Mouse (Mus musculus) CH12.LX (cell line): Measurements from ENCODE around the gene 2610301B20Rik. TPM values are rescaled to one million over a fixed set of nuclear protein-coding genes. Genes with fewer than 3 reads are reported as not detected.

Experiments
- DNase-seq: peaks from one replicate; pipeline ENCODE4 v3.0.0-alpha.2; 2013; ENCODE audit errors: extremely low read depth
- H3K27ac ChIP-seq: 2 replicates; pipeline ENCODE4 v1.5.1; 2012; ENCODE audit warnings: low read depth, mild to moderate bottlenecking, control low read depth, moderate library complexity; ENCODE audit not compliant: insufficient read depth
- H3K27me3 ChIP-seq: replicated peaks from 2 replicates; pipeline ENCODE3; 2012; ENCODE audit warnings: inconsistent platforms
- H3K36me3 ChIP-seq, 2 experiments: replicated peaks in 1 of 2; 2 replicates each; pipeline versions ENCODE3 to v1.6.1; 2012; ENCODE audit warnings: inconsistent platforms in 1 of 2, low read length in 1 of 2, mild to moderate bottlenecking in 1 of 2, mixed read lengths in 1 of 2, moderate library complexity in 1 of 2; ENCODE audit not compliant: control insufficient read depth in 1 of 2, insufficient read depth in 1 of 2
- H3K4me1 ChIP-seq, 2 experiments: 2 replicates each; pipeline ENCODE4 v1.6.1; 2012; ENCODE audit warnings: inconsistent platforms in 1 of 2, moderate library complexity in 1 of 2; ENCODE audit not compliant: insufficient read depth in 2 of 2, control insufficient read depth in 1 of 2
- H3K4me2 ChIP-seq: 2 replicates; pipeline ENCODE4 v1.6.1; 2012; ENCODE audit warnings: low read depth, mild to moderate bottlenecking, control low read depth; ENCODE audit not compliant: poor library complexity, insufficient read depth, severe bottlenecking
- H3K4me3 ChIP-seq, 3 experiments: fragments of 150-350 bp in 1 of 3; sonication (generic) in 1 of 3; replicated peaks in 1 of 3; 2 replicates each; pipeline versions ENCODE3 to v1.5.1; 2011 to 2012; ENCODE audit warnings: low read depth in 2 of 3, low read length in 2 of 3, mild to moderate bottlenecking in 2 of 3, moderate library complexity in 2 of 3, control low read depth in 1 of 3, improper control_type of control experiment in 1 of 3, inconsistent platforms in 1 of 3, mixed read lengths in 1 of 3; ENCODE audit not compliant: poor library complexity in 1 of 3
- H3K79me2 ChIP-seq: replicated peaks from 2 replicates; pipeline ENCODE4 v1.6.1; 2012; ENCODE audit warnings: mild to moderate bottlenecking, moderate library complexity; ENCODE audit not compliant: control insufficient read depth, poor library complexity, insufficient read depth, severe bottlenecking; ENCODE audit errors: extremely low read depth
- H3K9ac ChIP-seq: 2 replicates; pipeline ENCODE4 v1.6.1; 2012; ENCODE audit warnings: low read depth, mild to moderate bottlenecking, control low read depth, moderate library complexity; ENCODE audit not compliant: insufficient read depth
- H3K9me3 ChIP-seq: replicated peaks from 2 replicates; pipeline ENCODE3; 2012; ENCODE audit warnings: low read length, inconsistent platforms, mixed read lengths
- ELF1 ChIP-seq: IDR thresholded peaks from 2 replicates; pipeline ENCODE4 v1.6.1; 2014; ENCODE audit warnings: low read depth, mild to moderate bottlenecking, inconsistent platforms, low read length, improper control_type of control experiment
- GABPA ChIP-seq: IDR thresholded peaks from 2 replicates; pipeline ENCODE4 v1.6.1; 2012; ENCODE audit warnings: low read depth, low read length, improper control_type of control experiment, inconsistent platforms; ENCODE audit not compliant: insufficient replicate concordance
- JUND ChIP-seq: conservative IDR thresholded peaks from 2 replicates; pipeline ENCODE4 v1.6.1; 2011; ENCODE audit warnings: low read depth, low read length, improper control_type of control experiment
- MAFK ChIP-seq: IDR thresholded peaks from 2 replicates; pipeline ENCODE4 v1.6.1; 2011; ENCODE audit warnings: low read length, improper control_type of control experiment; ENCODE audit not compliant: insufficient replicate concordance
- MAZ ChIP-seq: IDR thresholded peaks from 2 replicates; pipeline ENCODE4 v1.6.1; 2012; ENCODE audit warnings: low read depth, mild to moderate bottlenecking, inconsistent platforms, low read length, improper control_type of control experiment, moderate library complexity
- MXI1 ChIP-seq: IDR thresholded peaks from 2 replicates; pipeline ENCODE4 v1.6.1; 2011; ENCODE audit warnings: mild to moderate bottlenecking, low read depth, low read length, improper control_type of control experiment
- NRF1 ChIP-seq: IDR thresholded peaks from 2 replicates; pipeline ENCODE4 v1.6.1; 2014; ENCODE audit warnings: low read depth, mild to moderate bottlenecking, inconsistent platforms, low read length, improper control_type of control experiment, moderate library complexity
- RAD21 ChIP-seq: IDR thresholded peaks from 2 replicates; pipeline ENCODE4 v1.6.1; 2011; ENCODE audit warnings: low read depth, mild to moderate bottlenecking, low read length, improper control_type of control experiment, moderate library complexity
- SIN3A ChIP-seq: IDR thresholded peaks from 2 replicates; pipeline ENCODE4 v1.6.1; 2012; ENCODE audit warnings: low read length, improper control_type of control experiment, inconsistent platforms
- SMC3 ChIP-seq: IDR thresholded peaks from 2 replicates; pipeline ENCODE4 v1.6.1; 2011; ENCODE audit warnings: low read depth, low read length, improper control_type of control experiment
- ZKSCAN1 ChIP-seq: IDR thresholded peaks from 2 replicates; pipeline ENCODE4 v1.6.1; 2012; ENCODE audit warnings: low read depth, inconsistent platforms, low read length, improper control_type of control experiment, borderline replicate concordance
- ZNF384 ChIP-seq: IDR thresholded peaks from 2 replicates; pipeline ENCODE4 v1.6.1; 2012; ENCODE audit warnings: low read depth, low read length, improper control_type of control experiment, inconsistent platforms
- dilution Hi-C: fragments of 300-500 bp; cut with MboI; formaldehyde crosslinking; loops from 2 replicates; pipeline ENCODE4 v1.14.3; 2020; ENCODE audit warnings: low sequenced_read_pairs; ENCODE audit not compliant: extremely low pct_unique_long_range_greater_than_20kb, extremely low pct_ligation_motif_present
- in situ Hi-C: fragments of 300-500 bp; cut with MboI; formaldehyde crosslinking; loops from 3 replicates; pipeline ENCODE4 v1.14.3; 2019; ENCODE audit warnings: low sequenced_read_pairs, low pct_ligation_motif_present, low pct_unique_long_range_greater_than_20kb, mixed read lengths
- polyA plus RNA-seq: library from polyadenylated mRNA; unstranded; fragments of >175 nt; gene quantifications from 2 replicates; pipeline ENCODE4 v1.2.1, GENCODE M21; 2012; ENCODE audit warnings: low read depth; ENCODE audit not compliant: insufficient read length
- total RNA-seq, 2 experiments: library from RNA; depleted of rRNA; stranded (reverse); fragments of 300-350 nt in 1 of 2; fragments of >200 nt in 1 of 2; gene quantifications; 2 replicates each; pipeline ENCODE4 v1.2.3; 2012 to 2014

The 2610301B20Rik gene
- total and polyA plus RNA-seq, 3 experiments: 7.9 to 27.4 (median 22.5) TPM

- H3K27me3 ChIP-seq: no peaks in the 10 kb centered on the region
- H3K4me3 ChIP-seq: peak overlapping the region; percentile 92 to 99 (median 99)
- dilution Hi-C loops: no loop called here
- peaks cover 3% of the 10 kb centered on the region for H3K9me3 ChIP-seq
- no peak overlapping the region for H3K27ac ChIP-seq
- no peaks in the 10 kb centered on the region; the same call in 1 of the 2 replicates for H3K79me2 ChIP-seq
- TF ChIP-seq ZNF384 (peak; percentile 98), MXI1 (0 out of 2 replicates have a peak, but pooled peaks have one; percentile 9), SIN3A (no peak), ELF1 (no peak), MAFK (no peak), ZKSCAN1 (no peak)
- H3K4me2 ChIP-seq: peak overlapping the region; percentile 97
- in situ Hi-C loops: no loop called here
- H3K9ac ChIP-seq: peak overlapping the region; percentile 78
- no peaks in the 10 kb centered on the region for H3K36me3 ChIP-seq
- H3K4me1 ChIP-seq: peaks cover 5 to 22% of the 10 kb centered on the region in 2 experiments; a peak in 3 of 4 replicates
- DNase-seq: peak; percentile 44
Measured at GRCm38 (mm10) chr4:10872685-10873539, 1.4 kb upstream of the 2610301B20Rik start.

DNA sequence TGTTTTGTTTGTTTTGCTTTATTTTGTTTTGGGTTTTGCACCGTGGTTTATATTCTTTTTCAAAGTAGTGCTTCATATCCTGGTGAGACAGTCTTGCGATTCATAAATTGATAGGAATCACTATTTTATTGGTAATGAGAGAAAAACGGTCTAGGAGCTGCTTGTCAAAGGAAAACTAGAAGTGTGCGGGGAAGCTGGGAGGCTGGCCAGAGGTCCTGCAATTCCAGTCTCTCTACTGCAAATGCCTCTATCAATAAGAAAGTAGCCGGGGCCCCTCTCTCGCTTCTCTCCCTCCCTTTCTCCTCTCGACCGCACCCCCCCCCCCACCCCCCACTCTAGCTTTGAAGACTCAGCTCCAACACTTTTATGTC lies 764 bp upstream of the 2610301B20Rik start:
- TF ChIP-seq GABPA (no peak), RAD21 (no peak), SMC3 (no peak), JUND (no peak), MXI1 (0 out of 2 replicates have a peak, but pooled peaks have one; percentile 20), NRF1 (no peak), MAZ (no peak)
- TF ChIP-seq, all 38 proteins: peak for 1
- no peaks in the 10 kb centered on the region for H3K27me3 ChIP-seq
- H3K4me1 ChIP-seq: peaks cover 5 to 22% of the 10 kb centered on the region in 2 experiments; a peak in 3 of 4 replicates
- peak overlapping the region; percentile 78 for H3K9ac ChIP-seq
- DNase-seq: no peak
- peak overlapping the region; percentile 92 to 99 (median 99) for H3K4me3 ChIP-seq
- no peaks in the 10 kb centered on the region for H3K36me3 ChIP-seq
- dilution Hi-C loops (no loop called here), in situ Hi-C loops (no loop called here)
- H3K4me2 ChIP-seq: peak overlapping the region; percentile 97
- peaks cover 3% of the 10 kb centered on the region for H3K9me3 ChIP-seq
- no peak overlapping the region for H3K27ac ChIP-seq
- H3K79me2 ChIP-seq: no peaks in the 10 kb centered on the region; the same call in 1 of the 2 replicates
